Mouse (Mus musculus): ENCODE measurements at regions not wholly inside any gene's neighbourhood (a gene's known extent, or its start where the extent isn't known, plus 50 kb on each side); places are given as distances from the start of the nearest gene placed in this dataset.

DNA sequence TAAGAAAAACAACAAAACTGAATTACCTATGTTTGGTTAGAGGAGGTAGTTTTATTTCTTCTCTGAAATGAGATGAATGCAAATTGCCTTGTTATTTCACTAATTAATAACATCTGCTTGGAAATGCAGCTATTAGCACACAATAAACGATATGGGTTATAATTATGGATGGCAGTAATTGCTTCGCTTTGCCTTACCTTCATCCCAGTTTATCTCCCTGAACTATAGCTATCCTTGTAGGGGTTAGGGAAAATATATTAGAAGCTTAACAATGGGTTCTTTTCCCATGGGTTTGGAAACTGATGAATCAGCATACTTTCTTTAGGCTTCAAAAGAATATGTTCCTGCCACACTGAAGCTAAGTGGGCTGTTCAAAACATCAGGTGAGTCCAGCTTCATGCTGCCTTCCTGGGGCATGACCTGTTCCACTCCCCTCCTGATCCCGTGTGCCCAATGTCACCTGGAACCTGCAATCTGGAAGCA is 1132.9 kb downstream of the Gsdmc2 start:
- H3K4me2 ChIP-seq (replicated peaks; ENCODE audit: low read depth, low read length): no peak overlapping the region
- H3K27me3 ChIP-seq (ENCODE audit: control insufficient read depth, insufficient read depth, low read length): no peaks in the 10 kb centered on the region
- no peak overlapping the region for H3K9ac ChIP-seq (ENCODE audit: low read depth, low read length)
- H3K4me1 ChIP-seq (replicated peaks; ENCODE audit: control insufficient read depth, insufficient read depth, low read length): no peaks in the 10 kb centered on the region
- 79% methylated on average over 3 of the region's 3 CpGs for WGBS
- no peak overlapping the region for H3K4me3 ChIP-seq (ENCODE audit: low read depth, low read length)
- DNase-seq (ENCODE audit: low spot score) (no peak), ATAC-seq (ENCODE audit: low FRiP score) (no peak)
- no peak overlapping the region for H3K27ac ChIP-seq (ENCODE audit: low read depth, low read length)
- no peaks in the 10 kb centered on the region for H3K36me3 ChIP-seq (ENCODE audit: control insufficient read depth, insufficient read depth, low read length)
- no peaks in the 10 kb centered on the region for H3K9me3 ChIP-seq (ENCODE audit: control insufficient read depth, low read length)

DNA sequence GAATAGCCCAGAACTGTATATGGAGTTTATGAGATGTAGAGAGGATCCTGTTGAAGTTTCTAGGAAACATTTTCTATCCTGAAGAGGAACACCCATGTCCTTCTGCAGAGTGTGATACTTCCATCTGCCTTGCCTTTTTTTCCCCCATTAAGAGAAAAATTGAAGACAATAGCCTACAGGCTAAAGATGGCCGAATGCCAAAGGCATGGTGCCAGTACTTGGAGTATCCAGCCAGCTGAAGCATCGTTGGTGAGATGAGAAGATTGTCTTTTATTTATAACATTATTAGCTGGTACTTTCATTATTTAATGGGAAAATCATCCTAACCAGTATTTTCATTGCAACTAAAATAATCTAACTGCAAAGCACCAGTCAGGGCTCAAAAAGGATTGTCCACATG is 1135.4 kb downstream of the Gsdmc2 start:
- no peak overlapping the region for H3K9ac ChIP-seq (ENCODE audit: low read depth, low read length)
- no peak for ATAC-seq (ENCODE audit: low FRiP score)
- 83% methylated on average over 2 of the region's 2 CpGs for WGBS
- H3K27ac ChIP-seq (ENCODE audit: low read depth, low read length): no peak overlapping the region
- no peaks in the 10 kb centered on the region for H3K4me1 ChIP-seq (replicated peaks; ENCODE audit: control insufficient read depth, insufficient read depth, low read length)
- no peaks in the 10 kb centered on the region for H3K9me3 ChIP-seq (ENCODE audit: control insufficient read depth, low read length)
- no peak overlapping the region for H3K4me3 ChIP-seq (ENCODE audit: low read depth, low read length)
- no peak for DNase-seq (ENCODE audit: low spot score)
- no peaks in the 10 kb centered on the region for H3K27me3 ChIP-seq (ENCODE audit: control insufficient read depth, insufficient read depth, low read length)
- no peaks in the 10 kb centered on the region for H3K36me3 ChIP-seq (ENCODE audit: control insufficient read depth, insufficient read depth, low read length)
- no peak overlapping the region for H3K4me2 ChIP-seq (replicated peaks; ENCODE audit: low read depth, low read length)

DNA sequence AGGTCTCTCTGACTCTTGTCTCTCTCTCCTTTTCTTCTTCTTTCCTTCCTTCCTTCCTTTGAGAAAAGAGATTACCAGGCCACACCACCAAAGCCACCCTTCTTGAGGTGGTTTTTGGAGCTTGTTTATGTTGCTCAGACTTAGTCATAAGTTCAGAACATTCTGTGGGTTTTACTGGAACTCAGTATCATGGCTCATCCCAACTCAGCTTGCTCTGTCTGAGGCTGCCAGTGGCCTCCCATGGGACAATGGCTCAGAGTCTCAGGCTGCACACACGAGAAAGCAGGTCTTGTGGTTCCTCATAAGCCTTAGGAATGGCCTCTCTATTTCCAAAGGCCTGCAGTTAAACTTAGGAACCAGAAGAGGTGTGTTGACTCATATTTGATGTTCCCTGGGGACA is 1146.4 kb downstream of the Gsdmc2 start:
- Histone ChIP-seq H3K4me1 (replicated peaks; ENCODE audit: control insufficient read depth, insufficient read depth, low read length) (no peaks in the 10 kb centered on the region), H3K4me3 (ENCODE audit: low read depth, low read length) (no peak overlapping the region), H3K9me3 (ENCODE audit: control insufficient read depth, low read length) (no peaks in the 10 kb centered on the region), H3K9ac (ENCODE audit: low read depth, low read length) (no peak overlapping the region), H3K27me3 (ENCODE audit: control insufficient read depth, insufficient read depth, low read length) (no peaks in the 10 kb centered on the region), H3K4me2 (replicated peaks; ENCODE audit: low read depth, low read length) (no peak overlapping the region), H3K36me3 (ENCODE audit: control insufficient read depth, insufficient read depth, low read length) (no peaks in the 10 kb centered on the region), H3K27ac (ENCODE audit: low read depth, low read length) (no peak overlapping the region)
- ATAC-seq (ENCODE audit: low FRiP score) (no peak), DNase-seq (ENCODE audit: low spot score) (no peak)
- WGBS: 63% methylated on average over 1 of the region's 1 CpGs

DNA sequence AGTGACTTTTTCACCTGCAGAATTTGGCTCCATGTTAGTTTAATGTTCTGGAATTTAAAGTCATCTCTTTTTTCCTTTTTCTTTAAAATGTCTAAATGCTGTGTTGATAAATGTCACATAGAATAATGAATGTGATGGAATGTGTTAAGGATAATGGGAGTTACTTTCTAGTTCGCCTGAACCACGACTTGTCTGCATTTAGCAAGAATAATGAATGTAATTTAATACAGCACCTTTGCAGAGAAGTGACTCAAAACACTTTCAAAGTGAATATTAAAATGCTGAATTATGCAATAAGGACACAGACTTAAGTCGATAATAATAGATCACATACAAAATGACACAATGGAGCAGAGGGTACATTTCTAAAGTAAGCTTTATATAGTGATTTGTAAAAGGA is 1150.2 kb downstream of the Gsdmc2 start:
- 63% methylated on average over 3 of the region's 3 CpGs for WGBS
- no peaks in the 10 kb centered on the region for H3K36me3 ChIP-seq (ENCODE audit: control insufficient read depth, insufficient read depth, low read length)
- H3K4me2 ChIP-seq (replicated peaks; ENCODE audit: low read depth, low read length): no peak overlapping the region
- H3K4me1 ChIP-seq (replicated peaks; ENCODE audit: control insufficient read depth, insufficient read depth, low read length): no peaks in the 10 kb centered on the region
- no peak overlapping the region for H3K9ac ChIP-seq (ENCODE audit: low read depth, low read length)
- H3K4me3 ChIP-seq (ENCODE audit: low read depth, low read length): no peak overlapping the region
- no peak for ATAC-seq (ENCODE audit: low FRiP score)
- DNase-seq (ENCODE audit: low spot score): no peak
- H3K27me3 ChIP-seq (ENCODE audit: control insufficient read depth, insufficient read depth, low read length): no peaks in the 10 kb centered on the region
- H3K9me3 ChIP-seq (ENCODE audit: control insufficient read depth, low read length): no peaks in the 10 kb centered on the region
- no peak overlapping the region for H3K27ac ChIP-seq (ENCODE audit: low read depth, low read length)

DNA sequence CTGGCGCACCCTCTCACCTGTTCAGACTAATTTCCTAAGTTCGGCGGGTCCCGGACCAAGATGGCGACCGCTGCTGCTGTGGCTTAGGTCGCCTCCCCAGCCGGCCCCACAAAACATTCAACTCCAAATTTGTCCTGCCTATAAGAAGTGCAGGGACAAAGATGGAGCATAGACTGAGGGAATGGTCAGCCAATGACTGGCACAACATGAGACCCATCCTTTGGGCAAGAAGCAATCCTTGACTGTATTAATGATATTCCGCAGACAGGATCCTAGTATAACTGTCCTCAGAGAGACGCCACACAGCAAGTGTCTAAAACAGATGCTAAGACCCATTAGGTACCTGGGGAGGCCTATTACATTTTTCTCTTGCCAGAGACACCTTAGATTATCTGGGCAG is 1151.3 kb downstream of the Gsdmc2 start:
- H3K36me3 ChIP-seq (ENCODE audit: control insufficient read depth, insufficient read depth, low read length): no peaks in the 10 kb centered on the region
- H3K9ac ChIP-seq (ENCODE audit: low read depth, low read length): no peak overlapping the region
- DNase-seq (ENCODE audit: low spot score) (no peak), ATAC-seq (ENCODE audit: low FRiP score) (no peak)
- no peak overlapping the region for H3K4me2 ChIP-seq (replicated peaks; ENCODE audit: low read depth, low read length)
- H3K4me3 ChIP-seq (ENCODE audit: low read depth, low read length): no peak overlapping the region
- 95% methylated on average over 9 of the region's 10 CpGs for WGBS
- H3K4me1 ChIP-seq (replicated peaks; ENCODE audit: control insufficient read depth, insufficient read depth, low read length): no peaks in the 10 kb centered on the region
- H3K27me3 ChIP-seq (ENCODE audit: control insufficient read depth, insufficient read depth, low read length): no peaks in the 10 kb centered on the region
- no peak overlapping the region for H3K27ac ChIP-seq (ENCODE audit: low read depth, low read length)
- H3K9me3 ChIP-seq (ENCODE audit: control insufficient read depth, low read length): no peaks in the 10 kb centered on the region

DNA sequence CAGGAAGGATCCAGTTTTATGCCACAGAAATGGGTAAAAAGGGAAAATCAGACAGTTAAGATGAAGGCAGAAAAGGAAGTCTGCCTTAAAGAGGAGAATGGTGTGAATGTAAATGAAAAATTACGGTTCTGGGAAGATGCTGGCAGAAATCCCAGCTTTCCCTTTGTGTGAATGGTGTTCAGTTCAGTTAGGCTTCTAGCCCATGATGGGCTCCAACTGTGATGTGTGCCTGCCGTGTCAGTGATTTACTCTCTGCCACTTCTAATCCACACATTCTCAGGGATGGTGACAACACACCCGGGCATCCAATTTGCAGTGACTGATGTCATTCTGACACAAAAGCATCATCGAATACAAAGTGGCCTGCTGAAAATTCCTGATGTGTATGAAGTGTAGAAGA is 1171.6 kb downstream of the Gsdmc2 start:
- H3K27ac ChIP-seq (ENCODE audit: low read depth, low read length): no peak overlapping the region
- no peaks in the 10 kb centered on the region for H3K36me3 ChIP-seq (ENCODE audit: control insufficient read depth, insufficient read depth, low read length)
- DNase-seq (ENCODE audit: low spot score) (no peak), ATAC-seq (ENCODE audit: low FRiP score) (no peak)
- no peak overlapping the region for H3K9ac ChIP-seq (ENCODE audit: low read depth, low read length)
- 78% methylated on average over 4 of the region's 4 CpGs for WGBS
- no peaks in the 10 kb centered on the region for H3K9me3 ChIP-seq (ENCODE audit: control insufficient read depth, low read length)
- no peak overlapping the region for H3K4me3 ChIP-seq (ENCODE audit: low read depth, low read length)
- H3K4me2 ChIP-seq (replicated peaks; ENCODE audit: low read depth, low read length): no peak overlapping the region
- H3K4me1 ChIP-seq (replicated peaks; ENCODE audit: control insufficient read depth, insufficient read depth, low read length): no peaks in the 10 kb centered on the region
- no peaks in the 10 kb centered on the region for H3K27me3 ChIP-seq (ENCODE audit: control insufficient read depth, insufficient read depth, low read length)

DNA sequence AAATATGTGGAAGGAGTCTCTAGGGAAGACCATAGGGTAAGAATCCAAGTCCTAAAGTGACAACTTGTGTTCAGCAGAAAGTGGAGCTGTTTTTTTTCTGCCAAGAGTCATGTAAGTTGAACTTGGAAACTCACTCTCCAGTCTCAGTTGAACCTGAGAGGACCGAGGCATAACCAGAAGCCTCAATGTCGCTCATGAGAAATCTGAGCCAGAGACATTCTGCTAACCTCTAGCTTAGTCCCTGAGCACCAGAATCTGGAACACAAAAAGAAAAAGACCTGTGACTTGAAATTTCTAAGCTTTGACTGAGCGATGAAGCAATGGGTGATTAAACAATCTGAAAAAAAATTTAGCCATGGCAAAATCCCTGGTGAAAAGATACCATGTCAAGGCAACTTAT is 1175.0 kb downstream of the Gsdmc2 start:
- 90% methylated on average over 3 of the region's 3 CpGs for WGBS
- DNase-seq (ENCODE audit: low spot score) (no peak), ATAC-seq (ENCODE audit: low FRiP score) (no peak)
- H3K4me3 ChIP-seq (ENCODE audit: low read depth, low read length): no peak overlapping the region
- H3K4me1 ChIP-seq (replicated peaks; ENCODE audit: control insufficient read depth, insufficient read depth, low read length): no peaks in the 10 kb centered on the region
- no peak overlapping the region for H3K27ac ChIP-seq (ENCODE audit: low read depth, low read length)
- H3K4me2 ChIP-seq (replicated peaks; ENCODE audit: low read depth, low read length): no peak overlapping the region
- no peaks in the 10 kb centered on the region for H3K9me3 ChIP-seq (ENCODE audit: control insufficient read depth, low read length)
- no peak overlapping the region for H3K9ac ChIP-seq (ENCODE audit: low read depth, low read length)
- H3K36me3 ChIP-seq (ENCODE audit: control insufficient read depth, insufficient read depth, low read length): no peaks in the 10 kb centered on the region
- H3K27me3 ChIP-seq (ENCODE audit: control insufficient read depth, insufficient read depth, low read length): no peaks in the 10 kb centered on the region

DNA sequence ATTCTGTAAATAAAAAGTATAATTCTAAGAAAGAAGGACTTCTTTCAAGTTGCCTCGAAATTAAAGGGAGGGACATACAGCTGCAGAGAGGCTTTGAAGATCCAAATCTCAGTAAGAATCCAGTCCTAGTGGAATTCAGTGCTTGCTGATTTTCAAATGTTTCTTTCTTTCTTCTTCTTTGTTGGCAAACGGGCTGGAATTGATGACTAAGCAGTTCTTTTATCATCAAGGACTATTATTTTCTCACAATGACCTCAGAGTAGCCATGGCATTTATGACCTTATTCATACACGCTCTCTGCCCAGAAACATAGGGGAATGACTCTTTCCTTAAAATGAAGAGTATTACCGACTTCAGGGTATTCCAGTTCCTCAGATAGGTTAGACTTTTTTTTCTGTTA is 1185.9 kb downstream of the Gsdmc2 start:
- no peaks in the 10 kb centered on the region for H3K36me3 ChIP-seq (ENCODE audit: control insufficient read depth, insufficient read depth, low read length)
- no peaks in the 10 kb centered on the region for H3K4me1 ChIP-seq (replicated peaks; ENCODE audit: control insufficient read depth, insufficient read depth, low read length)
- no peaks in the 10 kb centered on the region for H3K9me3 ChIP-seq (ENCODE audit: control insufficient read depth, low read length)
- H3K4me2 ChIP-seq (replicated peaks; ENCODE audit: low read depth, low read length): no peak overlapping the region
- no peak overlapping the region for H3K4me3 ChIP-seq (ENCODE audit: low read depth, low read length)
- no peak for DNase-seq (ENCODE audit: low spot score)
- no peak overlapping the region for H3K9ac ChIP-seq (ENCODE audit: low read depth, low read length)
- 58% methylated on average over 4 of the region's 4 CpGs for WGBS
- H3K27me3 ChIP-seq (ENCODE audit: control insufficient read depth, insufficient read depth, low read length): no peaks in the 10 kb centered on the region
- H3K27ac ChIP-seq (ENCODE audit: low read depth, low read length): no peak overlapping the region
- ATAC-seq (ENCODE audit: low FRiP score): no peak

DNA sequence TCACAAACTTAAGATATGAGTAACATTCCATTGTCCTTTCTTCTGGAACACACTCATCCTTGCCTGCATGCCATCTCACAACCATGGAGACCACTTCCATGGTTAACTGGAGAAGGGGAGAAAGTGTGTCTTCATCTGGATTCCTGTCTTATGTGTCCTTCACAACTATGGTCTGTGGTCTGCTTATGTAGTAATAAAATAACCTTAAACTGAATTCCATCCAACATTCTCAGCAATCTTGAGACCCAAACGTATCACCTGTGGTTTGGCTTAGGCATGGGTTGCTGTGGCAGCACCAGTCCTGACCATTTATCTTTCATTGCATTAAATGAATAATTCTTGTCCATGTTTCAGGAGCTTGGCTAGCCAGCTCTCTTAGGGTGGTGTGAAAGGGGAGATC is 1186.3 kb downstream of the Gsdmc2 start:
- H3K9ac ChIP-seq (ENCODE audit: low read depth, low read length): no peak overlapping the region
- no peak overlapping the region for H3K4me3 ChIP-seq (ENCODE audit: low read depth, low read length)
- ATAC-seq (ENCODE audit: low FRiP score) (no peak), DNase-seq (ENCODE audit: low spot score) (no peak)
- H3K9me3 ChIP-seq (ENCODE audit: control insufficient read depth, low read length): no peaks in the 10 kb centered on the region
- H3K4me2 ChIP-seq (replicated peaks; ENCODE audit: low read depth, low read length): no peak overlapping the region
- H3K4me1 ChIP-seq (replicated peaks; ENCODE audit: control insufficient read depth, insufficient read depth, low read length): no peaks in the 10 kb centered on the region
- no peak overlapping the region for H3K27ac ChIP-seq (ENCODE audit: low read depth, low read length)
- H3K27me3 ChIP-seq (ENCODE audit: control insufficient read depth, insufficient read depth, low read length): no peaks in the 10 kb centered on the region
- H3K36me3 ChIP-seq (ENCODE audit: control insufficient read depth, insufficient read depth, low read length): no peaks in the 10 kb centered on the region
- 85% methylated on average over 1 of the region's 1 CpGs for WGBS
